Mouse (Mus musculus): ENCODE measurements around the gene Arhgap29. TPM values are rescaled to one million over a fixed set of nuclear protein-coding genes. Genes with fewer than 3 reads are reported as not detected.

Gene Arhgap29
- polyA plus RNA-seq, 1 experiment from 2014 or later = 22.1 TPM

DNA sequence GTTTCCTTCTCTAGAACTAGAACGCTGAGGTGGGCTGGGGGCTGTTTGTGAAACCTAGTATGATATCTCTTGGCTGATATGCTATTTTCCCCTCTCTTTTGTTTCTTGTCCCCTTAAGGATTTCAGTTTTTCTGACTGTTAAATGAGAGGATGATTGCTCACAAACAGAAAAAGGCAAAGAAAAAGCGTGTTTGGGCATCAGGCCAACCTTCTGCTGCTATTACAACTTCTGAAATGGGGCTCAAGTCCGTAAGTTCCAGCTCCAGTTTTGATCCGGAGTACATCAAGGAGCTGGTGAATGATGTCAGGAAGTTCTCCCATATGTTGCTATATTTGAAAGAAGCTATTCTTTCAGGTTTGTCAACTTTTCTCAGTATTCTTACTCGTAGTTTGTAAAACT is 21.4 kb downstream of the Arhgap29 start:
- Histone ChIP-seq H3K9me3 (ENCODE audit: control insufficient read depth, low read length) (no peaks in the 10 kb centered on the region), H3K4me2 (ENCODE audit: low read depth, low read length) (no peak overlapping the region), H3K9ac (ENCODE audit: low read depth, low read length) (no peak overlapping the region), H3K4me1 (ENCODE audit: control insufficient read depth, insufficient read depth, low read length) (0 out of 2 replicates have a peak, but pooled peaks cover 7% of the 10 kb centered on the region), H3K27me3 (replicated peaks; ENCODE audit: control insufficient read depth, insufficient read depth, low read length) (no peaks in the 10 kb centered on the region), H3K36me3 (ENCODE audit: control insufficient read depth, insufficient read depth, low read length) (no peaks in the 10 kb centered on the region), H3K4me3 (ENCODE audit: low read length) (no peak overlapping the region), H3K27ac (ENCODE audit: low read length) (no peak overlapping the region)
- no peak for ATAC-seq
- WGBS = 45% methylated on average over 5 of the region's 5 CpGs

DNA sequence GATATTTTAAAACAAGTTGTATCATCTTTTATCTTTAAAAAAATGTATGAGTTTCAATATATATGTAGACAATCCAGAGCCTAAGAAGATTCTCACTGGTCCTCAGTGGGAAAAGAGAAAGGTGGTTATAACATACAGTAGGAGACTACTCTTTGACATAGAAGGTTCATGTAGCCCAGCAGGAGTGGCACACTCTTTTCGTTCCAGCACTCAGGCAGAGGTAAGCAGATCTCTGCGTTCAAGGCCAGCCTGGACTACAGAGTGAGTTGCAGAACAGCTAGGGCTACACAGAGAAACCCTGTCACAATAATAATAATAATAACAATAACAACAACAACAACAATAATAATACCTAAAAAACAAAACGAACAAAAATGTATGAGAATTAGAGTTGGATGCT is 23.0 kb downstream of the Arhgap29 start:
- Histone ChIP-seq H3K4me3 (ENCODE audit: low read length) (no peak overlapping the region), H3K27me3 (replicated peaks; ENCODE audit: control insufficient read depth, insufficient read depth, low read length) (no peaks in the 10 kb centered on the region), H3K9me3 (ENCODE audit: control insufficient read depth, low read length) (no peaks in the 10 kb centered on the region), H3K36me3 (ENCODE audit: control insufficient read depth, insufficient read depth, low read length) (no peaks in the 10 kb centered on the region), H3K27ac (ENCODE audit: low read length) (no peak overlapping the region), H3K9ac (ENCODE audit: low read depth, low read length) (no peak overlapping the region), H3K4me1 (ENCODE audit: control insufficient read depth, insufficient read depth, low read length) (0 out of 2 replicates have a peak, but pooled peaks cover 4% of the 10 kb centered on the region), H3K4me2 (ENCODE audit: low read depth, low read length) (no peak overlapping the region)
- ATAC-seq = no peak
- WGBS = 90% methylated on average over 3 of the region's 3 CpGs

GRCm38 (mm10) chr3:121981306-121981705 is 29.0 kb downstream of the Arhgap29 start:
- 79% methylated on average over 4 of the region's 4 CpGs for WGBS
- no peak overlapping the region for H3K4me2 ChIP-seq (ENCODE audit: low read depth, low read length)
- no peak overlapping the region for H3K27ac ChIP-seq (ENCODE audit: low read length)
- H3K4me3 ChIP-seq (ENCODE audit: low read length) = no peak overlapping the region
- H3K36me3 ChIP-seq (ENCODE audit: control insufficient read depth, insufficient read depth, low read length) = no peaks in the 10 kb centered on the region
- no peaks in the 10 kb centered on the region for H3K4me1 ChIP-seq (ENCODE audit: control insufficient read depth, insufficient read depth, low read length)
- no peaks in the 10 kb centered on the region for H3K9me3 ChIP-seq (ENCODE audit: control insufficient read depth, low read length)
- ATAC-seq = no peak
- no peaks in the 10 kb centered on the region for H3K27me3 ChIP-seq (replicated peaks; ENCODE audit: control insufficient read depth, insufficient read depth, low read length)
- no peak overlapping the region for H3K9ac ChIP-seq (ENCODE audit: low read depth, low read length)

- Histone ChIP-seq H3K4me2 (ENCODE audit: low read depth, low read length) (no peak overlapping the region), H3K9me3 (ENCODE audit: control insufficient read depth, low read length) (no peaks in the 10 kb centered on the region), H3K4me3 (ENCODE audit: low read length) (no peak overlapping the region), H3K4me1 (ENCODE audit: control insufficient read depth, insufficient read depth, low read length) (no peaks in the 10 kb centered on the region), H3K27me3 (replicated peaks; ENCODE audit: control insufficient read depth, insufficient read depth, low read length) (no peaks in the 10 kb centered on the region), H3K36me3 (ENCODE audit: control insufficient read depth, insufficient read depth, low read length) (no peaks in the 10 kb centered on the region), H3K27ac (ENCODE audit: low read length) (no peak overlapping the region), H3K9ac (ENCODE audit: low read depth, low read length) (no peak overlapping the region)
- WGBS = 70% methylated on average over 4 of the region's 4 CpGs
- ATAC-seq = no peak
Measured at GRCm38 (mm10) chr3:121982450-121982849, 30.1 kb downstream of the Arhgap29 start.

DNA sequence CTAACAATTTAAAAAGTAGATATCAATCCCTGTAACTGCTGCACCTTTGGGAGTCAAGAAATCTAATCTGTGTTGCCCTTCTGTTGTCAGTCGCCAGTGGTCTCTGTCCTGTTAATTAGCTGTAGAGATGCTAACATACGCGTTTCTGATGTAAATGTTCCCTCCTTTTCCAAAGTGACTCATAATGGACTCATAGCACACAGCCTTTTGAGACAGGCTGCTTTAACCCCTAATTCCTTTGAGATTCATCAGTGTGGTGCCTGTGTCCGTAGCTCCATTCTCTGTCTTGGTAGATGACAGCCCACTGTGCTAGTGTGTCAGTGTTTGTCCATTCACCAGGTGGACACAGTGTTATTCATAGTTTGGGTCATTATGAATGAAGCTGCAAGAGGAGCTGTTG is 42.8 kb downstream of the Arhgap29 start:
- WGBS = 87% methylated on average over 4 of the region's 4 CpGs
- no peaks in the 10 kb centered on the region for H3K27me3 ChIP-seq (replicated peaks; ENCODE audit: control insufficient read depth, insufficient read depth, low read length)
- no peak for ATAC-seq

DNA sequence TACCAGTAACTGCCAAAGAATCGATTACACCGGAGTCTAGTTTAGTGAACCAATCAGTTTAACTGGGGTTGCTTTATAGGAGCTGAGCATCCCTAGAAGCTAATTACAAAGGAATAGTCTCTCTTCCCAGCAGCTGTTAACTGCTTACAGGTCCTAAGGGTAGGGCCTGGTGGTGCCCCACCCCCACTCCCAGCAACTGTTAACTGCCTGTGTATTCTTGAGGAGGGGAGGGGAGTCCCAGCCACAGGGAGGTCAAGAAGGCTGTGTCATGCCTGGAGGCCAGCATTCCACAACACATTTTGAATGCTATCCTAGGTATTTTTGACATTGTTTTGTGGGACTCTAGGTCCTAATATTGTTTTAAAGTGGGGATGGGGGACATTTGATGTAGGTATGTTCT is 47.6 kb downstream of the Arhgap29 start:
- no peak for ATAC-seq
- Histone ChIP-seq H3K27me3 (replicated peaks; ENCODE audit: control insufficient read depth, insufficient read depth, low read length) (no peaks in the 10 kb centered on the region), H3K27ac (ENCODE audit: low read length) (no peak overlapping the region), H3K4me3 (ENCODE audit: low read length) (no peak overlapping the region), H3K9ac (ENCODE audit: low read depth, low read length) (no peak overlapping the region), H3K4me2 (ENCODE audit: low read depth, low read length) (no peak overlapping the region), H3K4me1 (ENCODE audit: control insufficient read depth, insufficient read depth, low read length) (no peaks in the 10 kb centered on the region), H3K36me3 (ENCODE audit: control insufficient read depth, insufficient read depth, low read length) (no peaks in the 10 kb centered on the region), H3K9me3 (ENCODE audit: control insufficient read depth, low read length) (no peaks in the 10 kb centered on the region)
- 77% methylated on average over 2 of the region's 2 CpGs for WGBS

More for the DNA sequence above, 42.8 kb downstream of the Arhgap29 start:
- H3K9ac ChIP-seq (ENCODE audit: low read depth, low read length) = no peak overlapping the region
- no peak overlapping the region for H3K4me3 ChIP-seq (ENCODE audit: low read length)
- no peaks in the 10 kb centered on the region for H3K4me1 ChIP-seq (ENCODE audit: control insufficient read depth, insufficient read depth, low read length)
- no peaks in the 10 kb centered on the region for H3K36me3 ChIP-seq (ENCODE audit: control insufficient read depth, insufficient read depth, low read length)
- H3K27ac ChIP-seq (ENCODE audit: low read length) = no peak overlapping the region
- no peak overlapping the region for H3K4me2 ChIP-seq (ENCODE audit: low read depth, low read length)
- H3K9me3 ChIP-seq (ENCODE audit: control insufficient read depth, low read length) = no peaks in the 10 kb centered on the region

- ATAC-seq = no peak
Measured at GRCm38 (mm10) chr3:122001568-122001967, 49.2 kb downstream of the Arhgap29 start.

DNA sequence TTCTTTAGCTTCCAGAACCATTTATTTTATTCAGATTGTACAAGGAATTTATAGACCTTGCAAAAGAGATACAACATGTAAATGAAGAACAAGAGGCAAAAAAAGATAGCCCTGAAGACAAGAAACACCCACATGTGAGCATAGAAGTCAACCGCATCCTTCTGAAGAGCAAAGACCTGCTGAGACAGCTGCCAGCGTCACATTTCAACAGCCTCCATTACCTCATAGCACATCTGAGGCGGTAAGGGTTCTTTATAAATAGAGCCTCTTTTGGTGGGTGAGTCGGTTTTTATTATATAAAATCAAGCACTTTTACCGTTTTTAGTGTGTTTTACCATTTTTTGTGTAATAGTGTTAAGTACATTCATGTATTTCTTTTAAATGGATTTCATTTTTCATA is 57.5 kb downstream of the Arhgap29 start:
- no peaks in the 10 kb centered on the region for H3K9me3 ChIP-seq (ENCODE audit: control insufficient read depth, low read length)
- no peak overlapping the region for H3K27ac ChIP-seq (ENCODE audit: low read length)
- ATAC-seq = no peak
- no peak overlapping the region for H3K4me2 ChIP-seq (ENCODE audit: low read depth, low read length)
- peaks cover 6% of the 10 kb centered on the region; the same call in 1 of the 2 replicates for H3K36me3 ChIP-seq (ENCODE audit: control insufficient read depth, insufficient read depth, low read length)
- H3K4me3 ChIP-seq (ENCODE audit: low read length) = no peak overlapping the region
- no peaks in the 10 kb centered on the region for H3K27me3 ChIP-seq (replicated peaks; ENCODE audit: control insufficient read depth, insufficient read depth, low read length)
- H3K4me1 ChIP-seq (ENCODE audit: control insufficient read depth, insufficient read depth, low read length) = 0 out of 2 replicates have a peak, but pooled peaks cover 4% of the 10 kb centered on the region
- WGBS = 91% methylated on average over 5 of the region's 5 CpGs
- H3K9ac ChIP-seq (ENCODE audit: low read depth, low read length) = no peak overlapping the region

More at GRCm38 (mm10) chr3:122001568-122001967, 49.2 kb downstream of the Arhgap29 start:
- 56% methylated on average over 6 of the region's 6 CpGs for WGBS
- Histone ChIP-seq H3K36me3 (ENCODE audit: control insufficient read depth, insufficient read depth, low read length) (no peaks in the 10 kb centered on the region), H3K27me3 (replicated peaks; ENCODE audit: control insufficient read depth, insufficient read depth, low read length) (no peaks in the 10 kb centered on the region), H3K9ac (ENCODE audit: low read depth, low read length) (no peak overlapping the region), H3K9me3 (ENCODE audit: control insufficient read depth, low read length) (no peaks in the 10 kb centered on the region), H3K4me1 (ENCODE audit: control insufficient read depth, insufficient read depth, low read length) (no peaks in the 10 kb centered on the region), H3K4me2 (ENCODE audit: low read depth, low read length) (no peak overlapping the region), H3K27ac (ENCODE audit: low read length) (no peak overlapping the region), H3K4me3 (ENCODE audit: low read length) (no peak overlapping the region)

- H3K4me1 ChIP-seq (ENCODE audit: control insufficient read depth, insufficient read depth, low read length) = 0 out of 2 replicates have a peak, but pooled peaks cover 4% of the 10 kb centered on the region
- H3K9me3 ChIP-seq (ENCODE audit: control insufficient read depth, low read length) = no peaks in the 10 kb centered on the region
- no peak overlapping the region for H3K4me3 ChIP-seq (ENCODE audit: low read length)
- 74% methylated on average over 5 of the region's 5 CpGs for WGBS
- no peaks in the 10 kb centered on the region for H3K27me3 ChIP-seq (replicated peaks; ENCODE audit: control insufficient read depth, insufficient read depth, low read length)
- no peak overlapping the region for H3K27ac ChIP-seq (ENCODE audit: low read length)
- ATAC-seq = no peak
- H3K36me3 ChIP-seq (ENCODE audit: control insufficient read depth, insufficient read depth, low read length) = peaks cover 6% of the 10 kb centered on the region; the same call in 1 of the 2 replicates
- no peak overlapping the region for H3K4me2 ChIP-seq (ENCODE audit: low read depth, low read length)
- no peak overlapping the region for H3K9ac ChIP-seq (ENCODE audit: low read depth, low read length)
Measured at GRCm38 (mm10) chr3:122010292-122010691, 58.0 kb downstream of the Arhgap29 start.

- Histone ChIP-seq H3K4me1 (ENCODE audit: control insufficient read depth, insufficient read depth, low read length) (0 out of 2 replicates have a peak, but pooled peaks cover 4% of the 10 kb centered on the region), H3K4me2 (ENCODE audit: low read depth, low read length) (no peak overlapping the region), H3K9me3 (ENCODE audit: control insufficient read depth, low read length) (no peaks in the 10 kb centered on the region), H3K36me3 (ENCODE audit: control insufficient read depth, insufficient read depth, low read length) (peaks cover 6% of the 10 kb centered on the region; the same call in 1 of the 2 replicates), H3K9ac (ENCODE audit: low read depth, low read length) (no peak overlapping the region), H3K27me3 (replicated peaks; ENCODE audit: control insufficient read depth, insufficient read depth, low read length) (no peaks in the 10 kb centered on the region), H3K27ac (ENCODE audit: low read length) (no peak overlapping the region), H3K4me3 (ENCODE audit: low read length) (no peak overlapping the region)
- peak; percentile 81 for ATAC-seq
- 65% methylated on average over 1 of the region's 1 CpGs for WGBS
Measured at GRCm38 (mm10) chr3:122012464-122012863, 60.1 kb downstream of the Arhgap29 start.

Data from intestine, embryonic 16.5 days (tissue).